Mouse (Mus musculus): ENCODE measurements around the gene Cpt1a.

The Cpt1a gene

DNA sequence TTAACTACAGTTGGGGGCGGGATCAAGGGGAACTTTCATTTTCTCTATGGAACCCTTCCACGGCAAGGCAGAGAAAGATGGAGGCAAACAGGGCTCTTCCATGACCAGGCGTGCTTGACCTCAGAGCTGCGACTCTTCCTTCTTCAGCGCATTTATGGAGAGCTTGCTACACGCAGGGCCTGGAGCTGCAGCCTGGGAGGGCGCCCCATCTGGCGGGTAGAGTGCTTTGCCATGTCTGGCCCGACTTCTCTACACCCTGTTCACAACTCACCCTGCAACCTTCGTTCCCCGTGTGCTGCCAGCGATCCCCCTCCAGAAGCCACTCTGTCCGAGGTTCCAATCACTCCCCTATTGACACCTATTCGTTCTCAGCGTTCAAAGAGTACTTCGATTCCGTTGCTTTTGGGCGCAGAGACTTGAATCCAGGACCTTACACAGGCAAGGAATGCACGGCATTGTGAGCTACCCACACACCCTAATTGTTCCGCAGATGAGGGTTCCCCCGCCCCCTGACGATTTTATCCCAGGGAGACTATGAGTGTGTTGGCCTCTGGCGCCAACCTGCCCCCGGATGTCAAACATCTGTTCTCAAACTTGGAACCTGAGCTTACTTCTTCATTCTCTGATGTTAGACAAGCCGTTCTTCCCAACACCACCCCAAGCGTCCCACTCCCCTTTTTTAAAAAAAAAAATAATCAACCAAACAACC, at the start of gene Cpt1a:
Gene Cpt1a (plus strand): TSS at position 74 of the 709 bp plus-strand sequence.
- peak; percentile 59 for DNase-seq (ENCODE audit: low spot score)

DNA sequence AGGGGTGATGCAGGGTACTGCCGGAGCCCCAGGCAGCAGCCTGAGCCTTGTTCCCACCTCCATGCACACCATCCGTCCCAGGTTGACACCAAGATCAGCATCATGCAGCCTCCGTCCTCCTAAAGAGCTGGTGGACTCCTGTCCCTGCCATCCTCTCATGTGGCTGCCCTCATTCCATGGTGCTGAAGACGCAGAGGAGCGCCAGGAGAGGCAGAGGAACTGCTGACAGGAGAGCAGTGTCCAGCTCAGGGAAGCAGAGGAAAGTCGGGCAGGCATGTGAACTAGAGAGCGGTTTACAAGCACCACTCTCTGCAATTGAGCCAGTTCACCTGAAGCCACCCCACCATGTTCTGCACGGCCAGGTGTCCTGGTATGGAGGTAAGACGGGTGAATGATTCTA, 48.8 kb upstream of the Cpt1a start:
- no peak for DNase-seq (ENCODE audit: low spot score)

DNA sequence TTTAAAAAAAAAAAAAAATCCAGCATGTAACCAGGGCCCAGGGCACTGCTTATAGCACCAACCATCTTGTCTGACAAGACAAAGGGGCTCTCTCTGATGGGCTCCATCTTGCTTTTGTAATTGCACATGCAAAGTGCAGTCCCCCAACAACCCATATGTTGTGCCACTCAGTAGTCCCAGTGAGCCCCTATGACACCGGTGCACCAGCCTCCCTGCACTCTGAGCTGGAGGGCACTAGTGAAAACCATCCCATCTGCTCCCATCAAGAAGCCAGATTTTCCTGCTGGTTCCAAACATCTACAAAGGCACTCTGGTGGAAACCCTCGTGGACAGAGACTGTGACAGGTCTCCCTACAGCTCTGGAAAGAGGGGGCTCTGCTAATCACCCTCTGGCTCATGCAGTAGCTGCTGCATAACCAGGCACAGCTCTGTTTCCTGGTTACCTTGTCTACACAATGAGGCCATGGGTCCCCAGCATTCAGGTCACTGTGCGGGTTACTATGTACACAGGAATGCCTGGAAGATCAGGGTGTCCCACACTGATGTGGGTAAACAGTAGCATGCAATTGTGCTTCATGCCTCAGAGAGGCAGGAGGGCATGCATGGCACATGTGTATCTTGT, 46.3 kb upstream of the Cpt1a start:
- DNase-seq (ENCODE audit: low spot score): no peak

DNA sequence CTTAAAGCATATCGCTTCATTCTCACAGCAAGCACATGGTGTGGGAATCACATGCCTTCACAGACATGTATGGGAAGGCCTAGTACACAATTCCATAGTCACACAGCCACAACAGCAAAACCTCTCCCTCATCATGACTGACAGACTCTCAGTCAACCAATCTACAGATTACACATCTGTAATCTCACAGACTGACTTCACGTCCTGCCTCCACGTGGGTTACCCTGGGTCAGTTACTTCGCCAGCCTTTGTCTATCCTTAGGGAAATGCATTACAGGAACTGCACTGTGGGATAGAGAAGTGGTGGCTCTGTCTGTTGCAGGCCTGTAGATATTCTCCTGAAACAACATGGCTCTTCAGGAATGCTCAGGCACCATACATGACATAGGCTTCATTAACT, 40.2 kb upstream of the Cpt1a start:
- DNase-seq (ENCODE audit: low spot score): peak; percentile 11

DNA sequence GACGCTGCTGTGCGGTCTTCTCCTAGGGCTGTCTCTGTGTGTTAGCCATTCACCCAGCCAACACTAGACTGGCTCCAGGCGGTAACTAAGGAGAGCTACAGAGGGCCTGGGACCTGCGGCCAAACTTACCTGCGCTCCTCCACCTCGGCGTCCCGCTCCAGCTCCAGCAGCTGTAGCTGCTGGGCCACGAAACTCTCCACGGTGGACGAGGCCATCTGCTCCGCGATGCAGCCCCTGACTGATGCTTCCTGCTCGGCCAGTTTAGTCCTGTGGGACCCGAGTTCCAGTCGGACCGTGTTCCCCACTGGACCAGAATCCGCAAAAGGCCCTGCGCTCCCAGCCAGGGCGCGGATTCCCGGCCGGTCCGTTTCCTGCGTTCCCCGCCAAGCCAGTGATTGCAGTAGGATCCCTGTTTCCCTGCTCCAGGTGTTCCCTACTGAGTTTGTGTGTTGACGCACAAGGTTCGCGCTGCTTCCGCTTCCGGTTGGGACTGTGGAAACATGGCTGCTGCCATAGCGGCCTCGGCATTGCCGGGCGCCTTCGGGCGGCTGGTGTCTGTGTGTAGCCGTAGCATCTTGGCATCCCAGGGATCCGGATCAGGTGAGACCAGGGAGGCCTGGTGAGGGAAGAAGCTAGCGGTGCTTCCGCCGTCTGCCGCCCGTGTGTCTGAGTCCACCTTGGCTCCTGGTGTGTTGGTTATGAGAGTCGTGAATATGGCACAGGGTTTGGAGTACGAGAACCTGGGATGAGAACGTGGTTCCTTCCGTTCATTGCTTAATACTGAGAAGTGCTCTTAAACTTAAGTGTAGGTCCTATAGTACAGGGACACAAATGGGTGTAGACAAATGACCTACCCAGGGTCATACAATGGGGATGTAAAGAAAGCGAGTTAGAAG, 39.3 kb upstream of the Cpt1a start, which contains the start of the genes Mrpl21 and Ighmbp2:
Gene Mrpl21 (plus strand): TSS at position 330 of the 896 bp plus-strand sequence.
Gene Ighmbp2 (minus strand): TSS at position 446 of the 896 bp plus-strand sequence.
- DNase-seq (ENCODE audit: low spot score): peak; percentile 82

DNA sequence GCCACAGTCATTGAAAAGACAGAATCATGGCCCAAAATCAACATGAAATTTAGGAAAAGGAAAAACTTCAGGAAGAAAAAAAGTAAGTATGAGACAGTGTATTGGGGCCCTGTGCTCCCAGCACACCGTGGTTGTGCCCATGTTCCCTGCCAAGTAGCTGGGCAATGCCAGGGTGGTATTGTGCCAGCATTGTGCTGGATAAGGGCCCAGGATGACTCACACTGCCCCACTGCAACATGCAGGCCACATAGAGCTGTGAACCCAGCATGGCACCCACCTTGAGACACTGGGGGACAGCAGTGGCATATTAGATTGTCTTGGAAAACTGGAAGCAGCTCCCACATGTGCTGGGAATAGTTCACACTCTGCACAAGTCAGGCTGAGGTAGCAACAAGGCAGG, 33.1 kb upstream of the Cpt1a start:
- no peak for DNase-seq (ENCODE audit: low spot score)

DNA sequence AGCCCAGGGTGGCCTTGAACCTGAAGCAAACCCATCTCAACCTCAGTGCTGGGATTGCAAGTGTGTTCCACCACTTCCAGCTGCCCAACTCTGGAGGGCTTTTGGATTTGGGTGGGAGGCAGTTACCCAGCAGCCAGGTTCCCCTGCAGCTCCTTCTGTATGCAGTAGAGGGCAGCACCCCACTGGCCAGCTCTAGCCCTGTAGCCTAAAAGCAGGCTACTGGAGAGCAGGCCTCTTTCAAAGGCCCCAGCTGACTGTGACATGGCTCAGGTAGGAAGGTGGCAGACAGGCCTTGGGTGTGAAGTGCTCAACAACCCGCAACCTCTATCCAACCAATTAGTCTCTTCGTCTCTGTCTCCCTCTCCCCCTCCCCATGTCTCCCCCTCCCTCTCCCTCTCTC, 30.1 kb upstream of the Cpt1a start:
- DNase-seq (ENCODE audit: low spot score): peak; percentile 17

DNA sequence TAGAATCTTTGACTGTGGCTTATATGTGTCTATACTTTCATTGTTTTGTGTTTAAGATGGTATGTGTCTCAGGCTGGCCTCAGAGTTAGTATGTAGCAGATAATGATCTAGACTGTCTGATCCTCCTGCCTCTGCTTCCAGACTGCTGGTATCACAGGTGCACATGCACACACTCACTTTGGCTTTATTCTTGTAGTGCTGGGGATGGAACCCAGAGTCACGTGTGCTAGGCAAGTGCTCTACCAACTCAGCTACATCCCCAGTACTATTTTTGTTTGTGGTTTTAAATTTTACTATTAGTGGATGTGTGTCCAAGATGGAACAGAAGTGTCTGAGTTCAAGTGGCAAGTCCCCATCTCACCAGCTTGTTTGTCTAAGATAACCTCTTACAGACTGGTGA, 29.1 kb upstream of the Cpt1a start:
- no peak for DNase-seq (ENCODE audit: low spot score)

DNA sequence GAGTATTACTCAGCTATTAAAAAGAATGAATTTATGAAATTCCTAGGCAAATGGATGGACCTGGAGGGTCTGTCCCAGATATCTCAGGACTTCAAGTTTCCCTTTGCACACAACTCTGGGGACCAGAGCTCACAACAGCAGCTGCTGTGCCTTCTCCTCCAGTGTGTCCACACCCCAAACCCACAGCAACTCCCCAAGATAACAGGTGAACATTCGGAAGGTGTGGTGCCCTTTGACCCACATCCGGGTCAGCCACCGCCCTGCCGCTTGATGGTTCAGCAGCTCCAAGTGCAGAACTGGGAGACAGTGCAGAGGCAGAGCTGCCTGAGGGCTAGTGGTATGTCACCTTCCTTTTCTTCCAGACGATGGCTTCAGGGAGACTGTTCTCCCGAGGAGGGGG, 26.9 kb upstream of the Cpt1a start:
- DNase-seq (ENCODE audit: low spot score): no peak

DNA sequence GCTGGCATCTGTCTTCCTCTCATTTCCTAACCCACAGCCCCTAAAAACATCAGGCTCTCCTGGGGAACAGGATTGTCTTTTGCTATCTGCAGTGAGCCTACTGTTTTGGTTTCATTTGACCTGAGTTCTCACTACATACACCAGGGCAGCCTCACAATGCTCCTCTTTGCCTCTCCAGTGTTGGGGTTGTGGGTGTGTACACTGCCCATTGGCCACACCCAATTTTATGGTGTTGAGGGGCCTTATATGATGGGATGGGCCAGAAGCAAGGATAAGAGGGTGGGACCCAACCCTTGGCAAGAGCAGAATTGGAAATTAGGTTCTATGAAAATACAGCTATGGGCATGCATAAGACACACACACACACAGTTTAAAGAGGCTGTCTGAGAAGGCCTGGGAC, 25.1 kb upstream of the Cpt1a start:
- DNase-seq (ENCODE audit: low spot score): no peak

DNA sequence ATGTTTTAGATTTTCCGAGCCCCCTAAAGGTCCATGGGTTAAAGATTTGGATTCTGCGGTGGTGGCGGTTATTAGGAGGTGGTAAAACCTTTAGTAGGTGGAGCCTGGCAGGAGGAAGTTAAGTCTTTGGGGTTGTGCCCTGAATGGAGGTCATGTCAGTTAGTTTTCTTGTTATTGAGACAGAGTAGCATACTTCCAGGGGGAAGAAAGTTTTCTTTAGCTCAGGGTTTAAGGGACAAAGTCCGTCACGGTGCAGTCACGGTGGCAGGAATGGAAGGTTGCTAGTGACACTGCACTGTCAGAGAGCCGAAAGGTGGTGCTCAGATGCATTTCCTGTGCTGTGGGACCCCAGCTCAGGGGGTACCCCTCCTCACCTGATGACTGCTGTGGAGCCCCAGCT, 24.4 kb upstream of the Cpt1a start:
- DNase-seq (ENCODE audit: low spot score): no peak

DNA sequence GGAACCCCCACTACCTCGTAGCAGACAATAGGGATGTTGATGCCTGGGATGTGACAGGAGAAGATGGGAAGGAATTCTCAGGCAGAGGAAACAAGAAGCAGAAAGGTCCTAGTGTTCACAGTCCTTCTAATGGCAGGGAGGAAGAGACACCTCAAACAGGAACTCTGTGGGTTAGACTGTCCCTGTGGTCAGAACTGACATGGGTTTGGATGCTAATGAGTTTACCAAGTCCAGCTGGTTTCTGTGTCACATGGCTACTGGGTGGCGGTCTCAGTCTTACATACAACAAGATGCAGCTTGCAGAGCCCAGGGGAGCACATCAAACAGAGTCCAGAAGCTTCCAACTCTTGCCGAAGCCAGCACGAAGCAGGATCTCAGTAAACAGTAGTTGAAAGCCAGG, 18.1 kb upstream of the Cpt1a start:
- DNase-seq (ENCODE audit: low spot score): no peak

DNA sequence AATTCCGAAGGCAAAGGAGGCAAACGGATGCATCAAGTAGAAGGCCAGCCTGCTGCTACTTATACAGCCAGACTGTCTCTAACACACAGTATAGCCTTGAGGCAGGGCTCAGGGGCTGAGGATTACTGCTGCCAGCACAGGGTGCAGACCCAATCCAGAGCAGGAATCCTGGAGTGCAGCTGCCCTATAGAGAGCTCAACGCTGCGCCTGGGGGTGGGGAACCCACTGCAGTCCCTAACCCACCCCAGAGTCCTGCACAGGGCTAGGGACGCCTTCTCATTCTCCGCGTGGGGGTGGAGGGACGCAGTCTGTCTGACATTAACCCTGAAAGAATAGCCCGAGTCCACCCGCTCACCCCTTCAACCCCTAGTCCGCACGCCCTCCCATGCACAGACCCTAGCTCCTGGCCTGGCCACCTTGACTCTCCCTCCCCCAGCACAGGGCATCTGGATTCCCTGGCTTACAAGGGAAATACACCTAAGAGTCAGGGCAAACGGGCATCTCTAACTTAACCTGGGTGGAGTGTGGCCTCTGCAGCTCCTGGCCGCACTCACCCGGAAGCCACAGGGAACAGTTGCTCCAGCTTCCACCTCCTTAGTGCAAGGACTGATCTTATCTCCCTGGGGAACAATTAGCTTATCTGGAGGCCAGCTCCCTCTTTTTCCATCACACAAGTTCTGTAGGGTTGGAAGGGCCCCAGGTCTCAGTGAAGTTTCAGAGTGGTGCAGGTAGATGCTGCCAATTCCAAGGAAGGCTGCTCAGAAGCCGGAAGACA, 14.8 kb upstream of the Cpt1a start:
- no peak for DNase-seq (ENCODE audit: low spot score)

DNA sequence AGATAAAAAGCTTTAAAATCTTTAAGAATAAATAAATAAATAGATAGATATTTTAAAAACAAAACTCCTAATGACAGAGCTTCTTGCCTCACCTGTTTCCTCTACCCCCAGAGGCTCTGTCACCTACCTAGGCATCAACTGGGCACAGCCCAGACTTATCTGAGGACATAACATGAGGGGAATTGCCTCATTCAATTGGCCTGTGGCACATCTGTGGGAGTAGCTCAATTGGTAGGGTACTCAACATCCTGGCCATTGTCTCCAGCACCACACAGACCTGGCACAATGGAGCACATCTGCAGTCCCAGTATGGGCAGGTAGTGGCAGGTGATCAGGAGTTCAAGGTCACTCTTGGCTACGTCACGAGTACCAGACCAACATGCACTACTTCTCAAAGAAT, 2.8 kb upstream of the Cpt1a start:
- no peak for DNase-seq (ENCODE audit: low spot score)

DNA sequence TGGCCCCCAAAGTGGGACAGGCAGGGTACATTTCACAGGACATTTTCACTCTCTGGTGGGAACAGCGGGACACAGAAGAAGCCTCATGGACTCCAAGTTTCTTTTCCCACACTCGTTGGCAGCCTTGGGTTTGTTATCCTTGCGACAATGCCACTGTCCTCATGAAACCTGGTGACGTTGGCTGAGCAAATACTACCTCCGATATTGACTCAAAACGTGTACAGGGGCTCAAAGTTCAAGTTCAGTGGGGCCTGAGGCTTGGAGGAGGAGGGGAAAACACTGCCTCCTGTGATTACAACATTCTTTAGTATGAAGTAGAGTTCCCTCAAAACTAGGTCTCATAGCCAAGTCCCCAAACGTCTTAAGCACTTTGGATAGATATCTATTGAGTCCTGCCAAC, 2.0 kb upstream of the Cpt1a start:
- DNase-seq (ENCODE audit: low spot score): no peak

DNA sequence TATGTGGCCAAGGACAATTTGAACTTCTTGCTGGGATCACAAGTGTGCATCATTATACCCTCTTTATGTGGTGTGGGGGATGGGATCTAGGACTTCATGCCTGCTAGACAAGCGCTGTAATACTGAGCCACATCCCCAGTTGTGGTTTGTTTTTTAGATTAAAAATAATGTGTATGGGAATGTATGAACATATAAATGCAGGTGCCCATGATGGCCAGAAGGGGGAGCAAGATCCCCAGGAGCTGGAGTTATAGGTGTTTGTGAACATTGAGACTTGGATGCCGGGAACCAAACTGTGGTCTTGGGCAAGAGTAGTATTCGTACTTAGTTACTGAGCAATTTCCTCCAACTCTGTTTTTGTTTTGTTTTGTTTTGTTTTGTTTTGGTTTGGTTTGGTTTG, 1.3 kb upstream of the Cpt1a start:
- DNase-seq (ENCODE audit: low spot score): peak; percentile 45

DNA sequence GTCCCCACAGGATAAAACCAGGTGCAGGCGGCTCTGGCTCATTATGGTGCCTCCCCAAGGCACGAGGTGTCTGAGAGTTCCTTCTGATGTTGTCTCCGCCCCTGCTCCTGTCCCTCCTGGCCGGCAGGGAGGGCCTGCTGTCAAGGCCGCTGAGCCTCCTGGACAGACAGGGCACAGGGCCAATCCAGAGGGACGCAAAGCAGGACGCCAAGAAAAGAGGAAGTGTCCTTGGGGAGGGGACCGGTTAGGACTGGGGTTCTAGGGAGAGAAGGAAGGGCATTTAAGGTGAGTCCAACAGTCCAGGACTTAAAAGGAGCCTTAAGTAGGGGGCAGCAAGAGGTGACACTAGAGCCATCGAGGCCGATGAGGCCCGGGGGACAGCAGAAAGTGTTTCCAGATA, 517 bp upstream of the Cpt1a start:
- no peak for DNase-seq (ENCODE audit: low spot score)

DNA sequence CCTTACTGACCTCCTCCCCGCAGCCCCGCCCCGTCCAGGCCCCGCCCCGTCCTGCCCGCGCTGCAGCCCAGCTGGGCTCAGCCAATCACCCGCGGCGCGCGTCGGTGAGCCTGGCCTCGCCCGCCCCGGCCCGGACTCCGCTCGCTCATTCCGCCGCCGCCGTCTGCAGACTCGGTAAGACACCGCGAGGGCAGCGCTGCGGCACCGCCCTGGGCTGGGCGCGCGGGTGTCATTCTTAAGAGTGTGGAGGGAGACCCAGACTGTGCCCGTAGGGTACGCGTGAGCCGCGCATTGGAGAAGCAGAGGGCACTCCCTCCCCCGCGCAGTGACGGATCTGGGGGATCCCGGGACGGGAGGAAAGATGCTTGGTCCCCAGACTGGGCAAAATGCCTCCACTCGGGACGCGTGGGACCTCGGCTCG, 1.1 kb downstream of the Cpt1a start:
- DNase-seq (ENCODE audit: low spot score): peak; percentile 86

DNA sequence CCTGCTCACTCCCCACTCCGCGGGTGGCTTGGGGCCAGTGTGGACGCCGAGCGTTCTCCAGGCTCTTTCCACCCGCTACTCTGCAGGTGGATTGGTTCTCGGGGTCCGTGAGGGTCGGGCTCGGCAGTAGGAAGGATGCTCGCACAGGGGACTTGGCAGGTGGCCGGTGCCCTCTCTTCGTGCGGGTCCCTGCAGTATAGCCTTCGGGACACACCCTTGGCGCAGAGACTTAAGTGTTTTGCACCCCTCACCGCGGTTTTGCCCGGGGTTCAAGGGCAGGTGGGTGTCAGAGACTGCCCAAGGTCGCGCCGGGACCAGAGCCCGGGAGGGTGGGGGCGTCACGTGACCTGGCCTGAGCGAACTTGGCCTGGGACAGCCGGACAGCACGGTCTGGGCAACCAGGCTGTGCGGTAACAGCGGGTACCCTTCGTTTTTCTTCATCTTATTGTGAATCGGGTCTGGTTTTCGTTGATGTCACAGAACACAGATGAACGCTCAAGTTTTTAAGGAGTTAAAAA, 1.7 kb downstream of the Cpt1a start:
- DNase-seq (ENCODE audit: low spot score): peak; percentile 31

DNA sequence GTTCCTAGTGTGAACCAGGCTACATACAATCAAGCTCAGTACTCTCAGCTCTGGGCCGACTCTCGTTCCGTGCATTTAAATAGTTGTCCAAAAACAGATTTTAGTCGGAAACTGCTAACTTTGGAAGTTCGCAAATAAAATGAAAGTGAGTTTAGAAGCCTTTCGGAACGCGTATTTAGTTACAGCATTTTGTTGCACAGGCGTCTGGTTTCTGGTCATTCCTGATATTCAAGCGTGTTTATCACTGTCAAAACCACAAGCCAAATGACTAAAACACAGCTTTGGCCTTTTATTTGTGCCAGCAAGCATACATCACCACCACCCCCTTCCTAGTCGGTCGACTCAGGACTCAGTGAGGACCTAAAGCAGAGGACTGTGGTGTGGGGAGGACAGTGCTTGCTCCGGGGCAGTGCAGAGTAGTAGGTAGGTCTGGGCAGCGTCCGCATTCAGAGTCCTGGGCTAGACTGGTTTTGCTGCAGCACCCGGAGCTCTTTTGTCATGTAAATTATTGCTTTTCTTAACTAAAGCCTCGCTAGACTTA, 2.2 kb downstream of the Cpt1a start:
- DNase-seq (ENCODE audit: low spot score): peak; percentile 48

DNA sequence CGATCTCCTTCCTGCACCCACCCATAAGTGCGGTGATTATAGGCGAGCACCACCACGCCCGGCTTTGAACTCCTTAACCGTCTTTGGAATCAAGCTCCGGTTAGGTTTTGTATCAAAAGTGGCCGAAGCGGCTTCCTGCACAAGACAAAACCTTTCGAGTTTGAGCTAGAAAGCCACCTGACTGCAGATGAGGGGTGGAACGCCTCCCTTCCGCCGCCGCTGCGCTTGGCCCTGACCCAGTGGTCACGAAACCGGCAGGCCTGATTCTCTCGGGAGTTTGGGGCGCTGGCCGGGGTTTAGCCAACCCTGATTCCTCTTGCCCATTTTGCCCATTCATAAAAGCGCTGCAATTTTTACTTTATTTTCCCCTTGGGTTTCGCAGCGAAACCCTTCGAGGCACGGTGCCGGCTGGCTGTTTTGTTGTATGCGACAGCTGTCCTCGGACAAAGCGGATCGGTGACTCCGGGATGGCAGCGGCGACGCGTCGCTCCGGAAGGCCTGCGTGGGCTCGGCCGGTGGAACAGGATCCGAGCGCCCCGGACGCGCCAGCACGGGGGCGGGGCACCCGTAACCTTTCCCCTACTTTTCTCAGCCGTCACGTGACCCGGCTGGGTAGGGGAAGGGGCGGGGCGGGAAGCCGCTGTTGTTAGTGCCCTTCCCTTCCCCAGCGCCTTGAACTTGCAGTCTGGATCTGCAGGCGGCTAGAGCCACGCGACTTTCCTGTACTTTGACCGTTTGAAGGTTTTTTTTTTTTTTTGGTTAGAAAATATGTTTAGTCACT, 3.0 kb downstream of the Cpt1a start:
- DNase-seq (ENCODE audit: low spot score): peak; percentile 91
